Mouse (Mus musculus): ENCODE data around the gene Ms4a10. TPM values are rescaled to one million over a fixed set of nuclear protein-coding genes. Genes with fewer than 3 reads are reported as not detected.
A peak's percentile ranks its signal among the peaks of the same experiment; 100 is the strongest.

The Ms4a10 gene
- not detected for total RNA-seq (2021)
- long read RNA-seq, experiment 1 = 0 reads
- long read RNA-seq, experiment 2 = 0 reads

GRCm38 (mm10) chr19:10974238-10974865, at the start of gene Ms4a10:
Gene Ms4a10 (minus strand): TSS chr19:10974670.
- DNase-seq (ENCODE audit: low spot score in 2 of 2) = no peak

DNA sequence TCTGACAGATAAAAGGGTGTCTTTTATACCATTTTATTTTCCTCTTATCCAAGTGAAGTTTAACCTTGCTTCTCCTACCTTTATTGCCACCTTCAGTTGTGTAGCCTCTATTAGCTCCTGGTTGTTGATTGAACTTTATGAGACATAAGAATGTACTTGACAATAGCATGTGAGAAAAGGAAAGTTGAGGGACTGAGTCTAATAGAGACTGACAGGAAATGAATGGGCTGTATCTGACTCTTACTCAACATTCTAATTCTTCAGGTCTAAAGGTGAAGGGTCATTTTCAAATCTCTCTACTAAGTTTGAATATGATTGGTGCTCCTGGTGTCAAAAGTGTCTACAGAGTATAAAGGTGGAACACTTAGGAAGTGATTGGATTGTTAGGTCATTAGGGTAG, 47.9 kb upstream of the Ms4a10 start:
- DNase-seq (ENCODE audit: low spot score in 2 of 2) = no peak

GRCm38 (mm10) chr19:11017891-11018290, 43.4 kb upstream of the Ms4a10 start, which contains the start of gene Ms4a18:
Gene Ms4a18 (minus strand): TSS chr19:11018031.
- no peak for DNase-seq (ENCODE audit: low spot score in 2 of 2)

DNA sequence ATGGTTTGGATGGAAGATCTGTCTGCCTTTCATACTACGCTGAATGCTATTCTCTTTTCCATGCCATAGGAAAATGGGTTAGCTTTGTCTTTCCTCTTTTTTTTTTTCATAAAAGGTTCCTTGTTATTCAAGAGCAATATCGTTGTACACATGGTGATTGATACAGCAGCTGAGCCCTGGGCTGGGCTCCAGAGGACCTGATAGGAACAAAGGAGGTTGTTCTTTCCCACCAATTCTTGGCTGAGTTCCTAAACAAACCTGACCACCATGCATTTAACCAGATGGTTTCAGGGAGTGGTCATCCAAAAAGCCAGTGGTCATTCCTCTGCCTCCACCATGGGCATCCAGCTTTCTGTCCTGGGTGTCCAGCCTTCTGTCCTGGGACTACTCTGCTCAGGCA, 42.8 kb upstream of the Ms4a10 start:
- DNase-seq (ENCODE audit: low spot score in 2 of 2) = no peak

DNA sequence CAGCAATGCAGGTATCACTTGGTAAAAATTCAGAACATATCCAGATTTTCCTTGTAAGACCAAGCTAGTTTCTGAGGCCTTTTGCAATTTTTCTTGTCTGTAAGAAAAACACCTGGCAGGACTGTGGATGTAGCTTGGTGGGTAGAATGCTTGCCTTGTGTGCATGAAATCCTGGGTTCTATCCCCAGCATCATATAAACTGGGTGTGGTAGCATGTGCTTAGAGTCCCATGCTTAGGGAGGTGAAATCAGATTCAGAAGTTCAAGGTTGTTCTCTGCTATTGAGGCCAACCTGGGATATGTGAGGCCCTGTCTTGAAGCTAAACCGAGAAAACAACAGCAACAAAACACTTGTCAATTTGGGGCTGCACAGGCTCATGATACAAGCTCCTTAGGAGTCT, 41.5 kb upstream of the Ms4a10 start:
- no peak for DNase-seq (ENCODE audit: low spot score in 2 of 2)

DNA sequence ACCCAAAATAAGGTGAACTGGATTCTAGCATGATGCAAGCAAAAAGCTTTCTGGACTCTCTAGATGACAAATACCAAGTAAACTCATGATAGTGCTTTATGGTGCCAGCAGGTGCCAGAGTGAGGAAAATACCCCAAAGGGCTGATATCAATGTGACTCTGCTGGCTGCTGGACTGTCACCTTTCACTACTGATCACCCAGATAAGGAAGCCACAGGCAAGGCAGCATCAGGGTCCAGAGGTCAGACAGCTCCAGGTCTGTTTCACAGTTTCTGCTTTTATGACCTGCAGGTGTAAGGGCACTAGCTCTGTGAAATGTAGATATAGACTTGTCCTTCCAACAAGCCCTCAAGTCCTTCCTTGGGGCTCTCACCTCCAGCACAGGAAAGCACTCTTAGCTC, 41.0 kb upstream of the Ms4a10 start:
- no peak for DNase-seq (ENCODE audit: low spot score in 2 of 2)

GRCm38 (mm10) chr19:10993150-10993549, 18.7 kb upstream of the Ms4a10 start, which contains the start of gene Ms4a15:
Gene Ms4a15 (minus strand): TSS chr19:10993250.
- no peak for DNase-seq (ENCODE audit: low spot score in 2 of 2)

- no peak for DNase-seq (ENCODE audit: low spot score in 2 of 2)
Observed at GRCm38 (mm10) chr19:10991911-10992310, 17.4 kb upstream of the Ms4a10 start.

DNA sequence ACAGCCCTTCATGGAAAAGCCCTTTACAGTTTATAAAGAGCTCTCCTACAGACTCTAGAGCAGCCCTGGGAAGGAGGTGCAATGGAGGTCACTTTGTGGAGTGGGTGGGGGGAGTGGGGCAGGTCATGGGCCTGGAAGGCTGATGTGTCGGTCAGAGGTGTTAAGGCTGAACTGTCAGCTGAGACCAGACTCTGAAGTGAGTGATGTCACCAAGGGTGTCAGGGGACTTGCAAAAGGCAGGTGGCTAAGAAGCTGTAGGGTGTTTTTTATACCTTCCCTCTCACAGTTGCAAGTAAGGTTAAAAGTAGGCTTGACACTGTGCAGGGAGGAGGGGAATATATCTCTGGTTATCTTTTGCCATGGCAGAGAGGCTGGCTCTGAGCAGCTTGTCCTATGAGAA, 16.3 kb upstream of the Ms4a10 start:
- DNase-seq (ENCODE audit: low spot score in 2 of 2) = no peak

DNA sequence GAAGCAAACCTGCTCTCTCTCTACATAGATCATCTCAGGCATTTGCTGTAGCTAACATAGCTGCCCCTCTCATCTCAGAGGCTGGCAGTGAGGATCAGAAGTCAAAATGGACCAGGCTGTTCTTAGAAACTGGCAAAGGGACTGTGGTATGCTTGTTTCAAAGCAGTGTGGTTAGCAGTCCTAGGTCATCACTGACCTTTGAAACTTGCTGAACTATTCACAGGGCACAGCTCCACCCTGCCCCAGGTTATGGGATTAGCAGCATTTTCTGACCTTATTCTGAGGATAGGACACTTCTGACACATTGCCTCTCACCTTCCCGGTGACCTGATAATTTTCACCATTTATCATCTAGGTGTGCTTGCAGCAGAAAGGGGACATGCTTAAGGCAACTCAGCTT, 14.1 kb upstream of the Ms4a10 start:
- DNase-seq (ENCODE audit: low spot score in 2 of 2) = no peak

DNA sequence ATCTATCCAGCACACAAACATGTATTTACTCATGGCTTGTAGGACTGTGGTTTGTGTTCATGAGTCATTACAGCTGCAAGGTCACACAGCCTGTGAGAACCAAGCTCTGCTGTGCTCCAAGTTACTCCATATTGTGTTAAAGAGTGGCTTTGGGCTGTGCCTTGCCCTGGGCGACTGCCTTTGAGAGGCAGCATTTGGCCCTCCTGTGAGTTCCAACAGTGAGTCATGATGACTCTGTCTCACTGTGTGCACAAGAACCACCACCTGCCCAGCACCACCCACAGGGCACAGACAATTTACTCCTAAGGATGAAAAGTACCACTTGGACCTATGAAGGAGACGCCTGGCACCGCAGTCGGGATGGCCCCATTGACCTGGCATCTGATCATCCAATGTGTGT, 11.4 kb upstream of the Ms4a10 start:
- DNase-seq (ENCODE audit: low spot score in 2 of 2) = no peak

DNA sequence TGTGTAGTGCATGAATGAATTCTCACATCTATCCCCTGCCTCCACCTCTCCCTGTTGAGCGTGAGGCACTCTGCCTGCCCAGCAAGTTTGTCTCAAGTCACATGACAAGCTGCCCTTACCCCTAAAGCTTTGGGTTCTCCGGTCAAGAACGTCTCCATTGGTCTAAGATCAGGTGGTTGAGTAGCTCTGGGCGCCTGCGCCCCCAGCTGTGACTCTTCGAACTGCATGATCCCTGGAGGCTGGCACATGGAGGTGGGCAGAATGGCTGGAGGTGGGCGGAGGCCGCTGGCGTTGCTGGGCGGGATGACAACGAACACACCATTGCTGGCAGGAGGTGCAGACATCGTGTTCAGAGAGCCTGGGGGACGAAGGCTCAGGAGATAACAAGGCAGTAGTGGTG, 10.1 kb upstream of the Ms4a10 start:
- no peak for DNase-seq (ENCODE audit: low spot score in 2 of 2)

DNA sequence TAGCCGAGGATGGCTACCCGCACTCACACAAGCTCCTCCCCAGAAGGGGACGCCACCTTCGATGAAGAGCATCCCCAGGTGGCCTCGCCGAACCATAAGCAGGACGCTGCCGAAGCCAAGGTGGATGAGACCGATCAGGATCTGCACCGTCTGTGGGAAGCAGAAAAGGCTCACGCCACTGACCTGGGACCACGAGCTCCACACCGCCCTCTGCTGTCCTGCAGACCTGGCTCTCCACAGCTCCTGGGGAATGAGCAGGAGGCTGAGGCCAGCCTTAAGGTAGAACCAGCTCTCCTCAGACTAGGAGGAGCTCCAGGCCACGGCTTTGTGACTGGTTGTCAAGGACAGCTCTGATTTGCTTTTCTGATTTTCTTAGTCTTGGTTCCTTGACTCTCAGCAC, 8.7 kb upstream of the Ms4a10 start:
- DNase-seq (ENCODE audit: low spot score in 2 of 2) = no peak

GRCm38 (mm10) chr19:10980210-10980609, 5.7 kb upstream of the Ms4a10 start:
- no peak for DNase-seq (ENCODE audit: low spot score in 2 of 2)

- peak; percentile 64 to 70 for DNase-seq (ENCODE audit: low spot score in 2 of 2)
Observed at GRCm38 (mm10) chr19:10979184-10980168, 5.0 kb upstream of the Ms4a10 start.

DNA sequence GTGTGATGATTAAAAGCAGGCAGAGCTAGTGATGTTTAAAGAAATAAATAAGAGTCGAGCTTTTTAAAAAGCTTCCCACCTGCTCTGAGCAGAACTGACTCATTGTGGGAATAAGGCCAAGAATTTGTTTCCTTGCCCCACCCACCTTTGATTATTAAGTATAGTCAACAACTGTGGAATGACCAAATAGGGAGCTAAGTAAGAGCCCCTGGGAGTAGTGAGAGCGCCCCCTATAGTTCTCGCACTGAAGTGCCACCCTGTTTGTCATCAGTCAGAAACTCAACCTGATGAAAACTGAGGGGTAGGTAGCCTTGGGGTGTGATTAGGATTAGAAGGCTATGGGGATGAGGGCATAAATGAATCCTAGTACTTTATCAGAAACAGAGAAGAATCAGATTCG, 1.8 kb upstream of the Ms4a10 start:
- no peak for DNase-seq (ENCODE audit: low spot score in 2 of 2)

DNA sequence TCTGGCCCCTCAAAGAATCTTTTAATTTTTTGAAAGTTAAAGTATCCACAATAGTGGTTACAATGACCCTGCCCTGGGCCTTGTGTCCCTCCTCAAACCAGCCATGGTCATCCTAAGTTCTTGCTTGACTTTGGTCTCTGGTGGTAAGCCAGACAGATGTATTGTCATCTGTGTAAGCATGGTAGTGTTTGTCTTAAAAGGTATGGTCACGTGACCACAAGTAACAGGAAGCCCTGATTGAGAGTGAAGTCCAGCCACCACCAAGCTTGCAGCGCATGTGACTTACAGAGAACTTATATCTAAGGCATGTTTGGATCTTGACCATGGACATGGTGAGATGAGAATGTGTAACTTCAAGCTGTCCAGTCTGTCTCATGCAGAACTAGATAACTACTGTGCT, 717 bp upstream of the Ms4a10 start:
- no peak for DNase-seq (ENCODE audit: low spot score in 2 of 2)

DNA sequence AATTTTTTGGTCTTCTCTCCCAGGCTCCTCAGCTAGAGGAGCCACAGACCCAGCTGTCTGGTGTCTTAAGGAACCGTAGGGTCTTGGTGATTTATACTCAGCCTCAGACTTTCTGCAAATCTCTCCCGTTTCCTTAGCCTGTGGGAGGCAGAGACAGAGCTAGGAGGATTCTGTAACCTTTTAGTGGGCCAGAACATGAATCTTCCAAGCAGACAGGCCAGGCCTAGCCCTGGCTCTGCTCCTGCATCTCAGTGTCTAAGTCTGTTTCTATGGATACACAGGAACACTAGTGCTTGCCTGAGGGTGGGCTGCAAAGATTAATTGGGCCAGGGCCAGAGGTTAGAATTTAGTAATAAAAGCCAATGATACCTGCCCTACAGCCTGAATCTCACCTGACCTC, 1.3 kb downstream of the Ms4a10 start:
- no peak for DNase-seq (ENCODE audit: low spot score in 2 of 2)

- no peak for DNase-seq (ENCODE audit: low spot score in 2 of 2)
Observed at GRCm38 (mm10) chr19:10972660-10973059, 1.8 kb downstream of the Ms4a10 start.

- no peak for DNase-seq (ENCODE audit: low spot score in 2 of 2)
Observed at GRCm38 (mm10) chr19:10970457-10970856, 4.0 kb downstream of the Ms4a10 start.

GRCm38 (mm10) chr19:10968578-10968977, 5.9 kb downstream of the Ms4a10 start:
- no peak for DNase-seq (ENCODE audit: low spot score in 2 of 2)

DNA sequence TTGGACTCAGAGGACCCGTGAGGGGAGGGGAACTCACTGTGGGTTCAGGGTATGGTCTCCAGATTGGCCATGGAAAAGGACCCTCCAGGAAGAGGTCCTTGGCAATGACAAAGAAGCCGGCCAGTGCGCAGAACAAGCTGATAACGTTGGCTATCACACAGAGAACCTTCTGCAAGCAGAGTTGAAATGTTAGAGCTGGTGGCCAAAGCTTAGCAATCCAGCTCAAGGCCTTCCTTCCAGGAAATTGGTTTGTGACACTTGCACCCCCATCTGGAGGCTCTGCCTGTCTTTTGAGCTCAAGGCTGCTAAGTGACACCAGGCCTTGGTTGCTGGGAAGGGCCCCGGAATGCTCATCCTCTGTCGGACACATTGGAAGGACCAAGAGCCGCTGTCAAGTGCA, 8.7 kb downstream of the Ms4a10 start:
- no peak for DNase-seq (ENCODE audit: low spot score in 2 of 2)
